Mouse (Mus musculus): ENCODE data around the gene Pbld1.

DNA sequence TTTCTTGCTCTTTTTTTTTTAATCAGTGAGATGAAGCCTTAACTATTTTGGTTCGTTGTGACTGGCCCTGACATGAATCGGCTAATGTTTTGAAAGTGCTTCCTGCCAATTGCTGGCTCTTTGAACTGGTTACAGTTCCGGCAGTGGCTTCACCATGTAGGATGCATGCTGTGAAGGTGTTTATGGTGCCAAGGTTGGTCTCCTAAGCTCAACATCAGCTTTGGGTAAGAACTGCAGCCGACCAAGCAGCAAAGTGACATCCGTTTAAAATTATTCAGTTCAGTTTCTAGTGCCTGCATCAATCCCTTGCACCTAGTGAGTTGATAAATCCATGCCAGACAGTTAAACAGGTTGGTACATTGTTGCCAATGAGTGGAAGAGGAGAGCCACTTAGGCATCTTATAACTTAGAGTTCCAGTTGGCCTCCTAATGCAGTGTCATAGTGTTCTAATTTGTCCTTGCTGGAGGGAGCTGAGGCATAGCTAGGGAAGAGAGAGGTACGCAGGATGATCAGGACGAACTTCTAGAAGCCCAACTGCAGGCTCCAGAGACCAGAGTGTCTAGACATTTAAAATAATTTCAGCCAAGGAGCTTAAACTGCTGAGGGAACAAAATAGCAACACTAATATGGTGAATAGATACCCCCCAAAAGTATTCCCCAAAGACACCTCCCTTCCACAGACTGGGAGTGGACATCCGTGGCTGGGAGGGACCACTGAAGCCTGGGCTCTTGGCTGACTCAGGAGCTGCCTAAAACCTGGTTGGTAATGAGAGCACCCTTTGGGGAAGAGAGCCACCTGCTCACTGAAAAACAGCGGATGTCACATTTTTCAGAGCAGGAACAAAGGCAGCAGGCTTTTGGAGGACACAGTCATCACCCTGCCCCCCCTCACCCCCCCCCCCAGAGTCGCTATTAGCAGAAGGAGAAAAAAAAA is 32.9 kb downstream of the Pbld1 start:
- TF ChIP-seq MAX (IDR thresholded peaks at IDR 0.05; ENCODE audit: low read depth) (no peak), MYOG (IDR thresholded peaks at IDR 0.05; ENCODE audit: control insufficient read depth in 1 of 3, insufficient read depth in 1 of 3, insufficient read length in 2 of 3, low read depth in 2 of 3) (no peak), POLR2A (IDR thresholded peaks at IDR 0.05; ENCODE audit: insufficient read length, low read depth) (no peak), USF1 (IDR thresholded peaks at IDR 0.05; ENCODE audit: low read depth) (no peak)
